Mouse (Mus musculus): Measurements from ENCODE around the gene Smchd1. TPM values are rescaled to one million over a fixed set of nuclear protein-coding genes. Genes with fewer than 3 reads are reported as not detected.

Smchd1 gene
- polyA plus RNA-seq, 1 experiment from 2014 or later = 21.5 TPM

DNA sequence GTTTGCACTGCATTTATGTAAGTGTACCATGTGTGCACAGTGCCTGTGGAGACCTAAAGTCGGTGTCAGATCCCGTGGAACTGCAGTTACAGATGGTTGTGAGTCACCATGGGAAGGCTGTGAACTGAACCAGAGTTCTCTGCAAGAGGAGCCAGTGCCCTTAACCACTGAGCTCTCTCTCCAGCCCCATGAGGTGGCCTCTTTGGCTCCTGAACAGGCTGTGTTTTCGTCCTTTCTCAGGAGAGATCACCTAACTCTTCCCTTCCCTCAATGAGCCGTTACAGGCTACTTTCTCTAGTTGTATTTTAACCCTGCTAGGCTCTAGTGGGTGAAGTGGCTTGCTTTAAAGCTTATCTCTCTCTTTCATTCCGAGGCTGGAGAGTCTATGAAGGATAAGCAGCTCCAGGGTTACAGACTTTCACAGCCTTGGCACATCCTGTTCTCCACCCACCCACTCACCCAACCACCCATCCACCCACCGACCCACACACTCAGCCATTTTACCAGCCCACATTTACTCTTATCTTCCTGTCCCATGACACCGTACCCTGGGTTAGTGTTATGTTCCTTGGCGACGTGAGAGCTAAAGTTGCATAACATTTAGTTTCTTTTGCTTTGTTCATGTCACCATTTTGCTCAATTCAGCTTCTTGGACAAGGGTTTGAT, 15.7 kb upstream of the Smchd1 start:
- no peak for TF ChIP-seq CTCF (IDR thresholded peaks at IDR 0.05; ENCODE audit: low read depth)
- no peak for TF ChIP-seq EP300 (optimal IDR thresholded peaks at IDR 0.05)
- WGBS = 55% methylated on average over 9 of the region's 9 CpGs
- Histone ChIP-seq H3K27me3 (ENCODE audit: control insufficient read depth, insufficient read depth, low read length) (no peaks in the 10 kb centered on the region), H3K4me1 (replicated peaks; ENCODE audit: control insufficient read depth, insufficient read depth) (no peaks in the 10 kb centered on the region), H3K4me3 (ENCODE audit: low read depth, low read length) (no peak overlapping the region), H3K9me3 (ENCODE audit: control insufficient read depth, low read length) (no peaks in the 10 kb centered on the region), H3K9ac (ENCODE audit: low read length) (no peak overlapping the region), H3K36me3 (ENCODE audit: control insufficient read depth, insufficient read depth, low read length) (peaks cover 2% of the 10 kb centered on the region; the same call in 1 of the 2 replicates), H3K4me2 (replicated peaks; ENCODE audit: low read depth) (no peak overlapping the region), H3K27ac (replicated peaks) (peak overlapping the region; percentile 40; the same call in 1 of the 2 replicates)
- DNase-seq (ENCODE audit: low spot score) = no peak
- ATAC-seq (ENCODE audit: low FRiP score, low TSS enrichment) = peak; percentile 47

DNA sequence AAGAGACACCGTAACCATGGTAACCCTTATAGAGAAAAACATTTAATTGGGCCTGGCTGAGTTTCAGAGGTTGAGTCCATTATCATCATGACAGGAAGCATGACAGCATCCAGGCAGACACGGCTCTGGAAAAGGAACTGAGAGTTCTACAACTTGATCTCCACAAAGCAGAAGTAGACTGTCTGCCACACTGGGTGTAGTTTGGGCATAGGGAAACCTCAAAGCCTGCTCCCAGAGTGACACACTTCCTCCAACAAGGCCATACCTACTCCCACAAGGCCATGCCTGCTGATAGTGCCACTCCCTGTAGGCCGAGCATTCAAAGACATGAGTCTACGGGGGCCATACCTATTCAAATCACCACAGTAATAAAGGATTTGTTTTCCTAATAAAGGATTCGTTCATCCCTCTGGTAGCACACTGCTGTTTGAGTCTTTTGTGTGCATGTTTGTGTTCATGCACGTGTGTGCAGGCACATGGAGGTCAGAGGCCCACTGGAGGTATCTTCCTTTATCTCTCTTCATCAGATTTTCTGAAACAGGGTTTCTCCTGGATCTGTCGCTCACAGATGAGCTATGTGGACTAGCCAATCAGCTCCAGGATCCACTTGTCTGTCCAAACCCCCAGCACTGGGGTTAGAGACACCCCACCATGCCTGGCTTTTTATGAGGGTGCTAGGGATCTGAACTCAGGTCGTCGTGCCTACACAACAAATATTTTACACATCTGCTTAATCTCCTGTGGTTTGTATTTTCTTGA, 14.7 kb upstream of the Smchd1 start:
- Histone ChIP-seq H3K27ac (replicated peaks) (no peak overlapping the region), H3K9me3 (ENCODE audit: control insufficient read depth, low read length) (no peaks in the 10 kb centered on the region), H3K4me2 (replicated peaks; ENCODE audit: low read depth) (no peak overlapping the region), H3K4me1 (replicated peaks; ENCODE audit: control insufficient read depth, insufficient read depth) (no peaks in the 10 kb centered on the region), H3K27me3 (ENCODE audit: control insufficient read depth, insufficient read depth, low read length) (no peaks in the 10 kb centered on the region), H3K4me3 (ENCODE audit: low read depth, low read length) (no peak overlapping the region), H3K36me3 (ENCODE audit: control insufficient read depth, insufficient read depth, low read length) (no peaks in the 10 kb centered on the region), H3K9ac (ENCODE audit: low read length) (no peak overlapping the region)
- 74% methylated on average over 9 of the region's 9 CpGs for WGBS
- TF ChIP-seq CTCF (IDR thresholded peaks at IDR 0.05; ENCODE audit: low read depth) = no peak
- TF ChIP-seq EP300 (optimal IDR thresholded peaks at IDR 0.05) = no peak
- DNase-seq (ENCODE audit: low spot score) (no peak), ATAC-seq (ENCODE audit: low FRiP score, low TSS enrichment) (peak; percentile 45; the same call in 1 of the 2 replicates)

DNA sequence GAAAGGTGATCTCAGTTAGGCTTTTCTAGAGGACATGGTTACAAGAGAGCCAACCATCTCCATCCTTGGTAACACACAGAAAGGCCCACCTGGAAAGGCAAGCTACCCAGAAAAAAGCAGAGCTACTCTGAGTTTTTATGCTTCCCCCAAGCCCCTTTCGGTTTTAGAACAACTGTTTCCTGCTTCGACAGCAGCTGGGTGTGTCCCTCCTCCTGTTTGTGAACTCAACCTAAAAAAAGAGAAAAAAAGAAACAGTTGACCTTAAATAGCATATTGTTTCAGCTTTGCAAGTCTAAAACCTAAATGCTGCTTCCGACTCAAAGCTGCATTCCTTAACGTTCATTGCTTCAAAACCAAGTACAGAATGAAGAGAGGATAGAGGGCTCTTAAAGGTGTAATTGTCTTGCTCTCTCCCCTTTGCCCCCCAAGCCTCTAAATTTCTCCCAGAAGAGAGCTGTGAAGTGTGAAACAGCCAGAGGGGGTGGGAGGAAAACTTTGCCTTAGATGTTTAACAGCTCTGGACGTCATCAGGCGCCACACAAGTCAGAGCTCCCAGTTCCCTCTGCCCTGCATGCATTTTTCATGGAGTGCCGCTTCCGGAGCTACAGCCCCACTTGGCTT, 11.2 kb upstream of the Smchd1 start:
- Histone ChIP-seq H3K4me3 (ENCODE audit: low read depth, low read length) (no peak overlapping the region), H3K36me3 (ENCODE audit: control insufficient read depth, insufficient read depth, low read length) (no peaks in the 10 kb centered on the region), H3K9ac (ENCODE audit: low read length) (peak overlapping the region; percentile 14), H3K4me2 (replicated peaks; ENCODE audit: low read depth) (peak overlapping the region; percentile 15), H3K9me3 (ENCODE audit: control insufficient read depth, low read length) (no peaks in the 10 kb centered on the region), H3K4me1 (replicated peaks; ENCODE audit: control insufficient read depth, insufficient read depth) (no peaks in the 10 kb centered on the region), H3K27ac (replicated peaks) (peak overlapping the region; percentile 42), H3K27me3 (ENCODE audit: control insufficient read depth, insufficient read depth, low read length) (no peaks in the 10 kb centered on the region)
- WGBS = 25% methylated on average over 8 of the region's 8 CpGs
- no peak for TF ChIP-seq EP300 (optimal IDR thresholded peaks at IDR 0.05)
- no peak for TF ChIP-seq CTCF (IDR thresholded peaks at IDR 0.05; ENCODE audit: low read depth)
- DNase-seq (ENCODE audit: low spot score) (no peak), ATAC-seq (ENCODE audit: low FRiP score, low TSS enrichment) (no peak)

DNA sequence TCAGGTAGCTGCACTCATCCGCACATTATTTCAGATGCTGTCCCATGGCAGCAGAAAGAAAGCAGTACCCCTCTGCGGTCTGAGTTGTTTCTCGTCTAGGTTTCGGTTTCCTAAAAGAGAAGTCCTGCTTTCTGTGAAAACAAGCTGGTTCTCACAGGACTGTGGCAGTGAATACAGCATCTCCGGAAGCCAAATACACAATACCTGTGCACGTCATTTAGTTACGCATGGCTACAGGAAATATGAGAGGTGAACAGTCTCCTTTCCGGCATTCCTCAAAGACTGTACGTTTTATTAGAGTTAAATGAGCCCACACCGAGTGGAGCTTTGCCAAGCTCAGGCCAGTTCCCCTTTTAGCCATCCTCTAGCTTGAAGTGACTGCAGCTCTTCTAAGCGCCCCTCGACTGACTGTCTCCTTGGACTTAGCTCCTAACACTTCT, 10.7 kb upstream of the Smchd1 start:
- TF ChIP-seq EP300 (optimal IDR thresholded peaks at IDR 0.05) = no peak
- no peak for TF ChIP-seq CTCF (IDR thresholded peaks at IDR 0.05; ENCODE audit: low read depth)
- Histone ChIP-seq H3K4me3 (ENCODE audit: low read depth, low read length) (no peak overlapping the region), H3K9me3 (ENCODE audit: control insufficient read depth, low read length) (no peaks in the 10 kb centered on the region), H3K27me3 (ENCODE audit: control insufficient read depth, insufficient read depth, low read length) (no peaks in the 10 kb centered on the region), H3K4me2 (replicated peaks; ENCODE audit: low read depth) (peak overlapping the region; percentile 15), H3K4me1 (replicated peaks; ENCODE audit: control insufficient read depth, insufficient read depth) (no peaks in the 10 kb centered on the region), H3K9ac (ENCODE audit: low read length) (peak overlapping the region; percentile 27; the same call in 1 of the 2 replicates), H3K36me3 (ENCODE audit: control insufficient read depth, insufficient read depth, low read length) (no peaks in the 10 kb centered on the region), H3K27ac (replicated peaks) (peak overlapping the region; percentile 42)
- ATAC-seq (ENCODE audit: low FRiP score, low TSS enrichment) = peak; percentile 18; the same call in 1 of the 2 replicates
- no peak for DNase-seq (ENCODE audit: low spot score)
- 52% methylated on average over 12 of the region's 12 CpGs for WGBS

DNA sequence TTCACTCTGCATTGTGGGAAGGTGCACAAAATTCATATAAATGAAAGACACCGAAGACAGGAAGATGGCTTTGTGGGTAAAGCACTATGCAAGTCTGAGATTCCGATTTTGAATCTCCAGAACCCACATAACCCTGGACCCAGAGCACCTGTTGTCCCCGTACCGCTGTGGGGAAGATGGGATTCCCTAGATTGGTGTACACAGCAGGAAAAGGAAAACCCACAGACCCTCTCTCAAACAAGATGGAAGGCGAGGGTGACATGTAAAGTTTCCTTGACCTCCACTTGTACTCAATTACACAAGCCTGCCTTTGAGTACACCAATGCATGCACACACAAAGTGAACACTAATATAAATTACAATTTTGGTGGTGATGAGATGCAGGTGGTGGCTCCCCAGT, 9.6 kb upstream of the Smchd1 start:
- TF ChIP-seq EP300 (optimal IDR thresholded peaks at IDR 0.05) (no peak), CTCF (IDR thresholded peaks at IDR 0.05; ENCODE audit: low read depth) (no peak)
- no peak overlapping the region for H3K4me3 ChIP-seq (ENCODE audit: low read depth, low read length)
- H3K36me3 ChIP-seq (ENCODE audit: control insufficient read depth, insufficient read depth, low read length) = no peaks in the 10 kb centered on the region
- DNase-seq (ENCODE audit: low spot score) = no peak
- no peak for ATAC-seq (ENCODE audit: low FRiP score, low TSS enrichment)
- no peaks in the 10 kb centered on the region for H3K27me3 ChIP-seq (ENCODE audit: control insufficient read depth, insufficient read depth, low read length)
- WGBS = 92% methylated on average over 5 of the region's 5 CpGs
- H3K4me1 ChIP-seq (replicated peaks; ENCODE audit: control insufficient read depth, insufficient read depth) = no peaks in the 10 kb centered on the region
- H3K9me3 ChIP-seq (ENCODE audit: control insufficient read depth, low read length) = no peaks in the 10 kb centered on the region
- H3K4me2 ChIP-seq (replicated peaks; ENCODE audit: low read depth) = no peak overlapping the region
- no peak overlapping the region for H3K27ac ChIP-seq (replicated peaks)
- H3K9ac ChIP-seq (ENCODE audit: low read length) = no peak overlapping the region

Measured in stomach, postnatal 0 days (tissue).